Mouse (Mus musculus): ENCODE data around the gene Sh3bp5.

Sh3bp5 gene

DNA sequence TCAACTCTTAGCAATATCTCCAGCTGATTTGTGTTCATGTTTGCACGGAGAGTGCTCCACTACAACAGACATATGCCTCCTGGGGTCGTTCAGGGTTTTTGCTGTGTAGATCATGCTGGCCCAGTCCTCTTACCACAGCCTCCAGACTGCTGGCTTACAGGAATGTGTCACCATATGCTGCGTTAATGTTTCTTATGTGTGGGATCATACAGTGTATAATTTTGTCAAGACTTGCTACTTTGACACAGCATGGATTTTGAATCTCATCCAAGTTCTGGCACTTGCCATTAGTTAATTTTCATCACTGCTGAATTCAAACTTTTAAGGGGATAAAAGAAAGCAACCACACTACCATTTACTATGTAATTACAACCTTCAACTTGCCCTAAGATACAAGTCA, 100.1 kb downstream of the Sh3bp5 start:
- no peak for DNase-seq

DNA sequence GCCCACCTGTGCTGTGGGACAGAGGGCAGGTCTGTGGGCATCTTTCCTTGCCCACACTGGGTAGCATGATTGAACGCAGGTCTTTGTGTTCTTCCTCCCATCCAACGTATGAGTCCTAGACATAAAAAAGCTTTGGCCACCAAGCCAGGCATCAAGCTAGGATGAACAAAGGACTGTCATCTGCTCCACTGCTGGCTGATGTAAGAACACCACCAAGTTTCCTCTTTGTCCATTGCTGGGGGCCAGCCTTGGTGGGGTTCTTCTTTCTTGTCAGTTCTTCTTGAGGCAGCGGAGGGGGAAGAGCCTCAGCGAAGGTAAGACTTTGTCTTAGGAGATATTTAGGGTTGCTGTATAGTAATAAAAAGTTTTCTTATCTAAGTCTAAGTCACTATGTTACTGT, 104.9 kb downstream of the Sh3bp5 start:
- DNase-seq, result no peak

DNA sequence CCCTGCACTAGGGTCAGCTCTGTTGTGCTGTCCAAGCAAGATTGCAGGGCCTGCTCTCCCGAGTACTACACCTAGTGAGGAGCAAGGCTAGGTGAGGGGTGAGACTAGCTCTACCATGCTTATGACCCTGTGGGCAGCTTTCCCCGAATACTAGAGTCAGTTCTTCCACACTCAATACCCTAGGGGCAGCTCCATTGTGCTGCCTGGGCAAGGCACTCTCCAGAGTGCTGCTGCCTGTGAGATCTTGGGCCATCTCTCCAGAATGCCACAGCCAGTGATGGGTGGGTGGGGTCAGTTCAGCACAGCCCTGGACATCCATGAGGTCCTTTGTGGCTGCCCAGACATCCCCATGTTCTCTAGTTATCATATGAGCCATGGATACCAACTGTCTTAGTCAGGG, 106.1 kb downstream of the Sh3bp5 start:
- no peak for DNase-seq

DNA sequence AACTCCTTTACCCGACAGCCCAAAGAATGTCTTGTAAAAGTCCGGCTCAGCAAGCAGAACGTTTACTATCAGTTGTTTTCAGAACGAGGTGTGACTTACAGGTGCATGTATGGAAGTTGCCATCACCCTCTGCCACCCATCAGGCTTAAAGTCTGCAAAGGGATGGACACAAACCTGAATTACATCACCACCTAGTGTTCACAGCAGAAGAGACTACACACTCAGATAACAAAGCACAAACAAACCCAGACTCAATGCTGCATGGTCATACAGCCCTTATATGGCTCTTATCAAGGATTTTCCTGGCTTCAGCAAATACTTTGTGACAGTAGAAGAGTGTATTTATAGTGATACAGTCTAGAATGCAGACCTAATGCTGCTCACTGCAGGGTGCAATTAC, 108.2 kb downstream of the Sh3bp5 start:
- DNase-seq, result no peak

DNA sequence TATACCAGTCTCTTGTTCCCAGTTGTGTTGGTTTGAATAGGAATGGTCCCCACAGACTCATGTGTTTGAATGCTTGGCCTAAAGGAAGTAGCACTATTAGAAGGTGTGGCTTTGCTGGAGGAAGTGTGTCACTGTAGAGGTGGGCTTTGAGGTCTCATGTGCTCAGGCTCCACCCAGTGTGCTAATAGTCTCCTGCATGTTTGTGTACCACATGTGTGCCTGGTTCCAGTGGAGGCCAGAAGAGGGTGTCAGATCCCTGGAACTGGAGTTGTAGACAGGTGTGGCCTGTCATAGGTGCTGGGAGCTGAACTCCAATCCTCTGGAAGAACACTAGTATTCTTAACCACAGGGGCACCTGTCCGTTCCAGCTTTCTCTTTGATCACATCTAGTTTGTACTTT, 108.7 kb downstream of the Sh3bp5 start:
- DNase-seq, result no peak

DNA sequence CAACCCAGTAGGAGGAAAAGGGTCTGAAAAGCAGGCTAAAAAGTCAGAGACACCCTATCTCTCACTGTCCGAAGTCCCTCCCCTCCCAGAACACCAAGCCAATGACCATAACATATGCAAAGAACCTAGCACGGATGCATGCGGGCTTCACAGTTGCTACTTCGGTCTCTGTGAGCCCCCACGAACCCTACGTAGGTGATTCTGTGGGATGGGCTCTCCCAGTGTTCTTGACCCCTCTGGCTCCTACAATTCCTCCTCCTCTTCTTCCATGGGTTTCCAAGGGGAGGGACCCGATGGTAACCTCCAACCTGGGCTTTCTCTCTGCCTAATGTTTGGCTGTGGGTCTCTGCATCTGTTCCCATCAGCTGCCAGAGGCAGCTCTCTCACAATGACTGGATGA, 109.1 kb downstream of the Sh3bp5 start:
- DNase-seq, result no peak

DNA sequence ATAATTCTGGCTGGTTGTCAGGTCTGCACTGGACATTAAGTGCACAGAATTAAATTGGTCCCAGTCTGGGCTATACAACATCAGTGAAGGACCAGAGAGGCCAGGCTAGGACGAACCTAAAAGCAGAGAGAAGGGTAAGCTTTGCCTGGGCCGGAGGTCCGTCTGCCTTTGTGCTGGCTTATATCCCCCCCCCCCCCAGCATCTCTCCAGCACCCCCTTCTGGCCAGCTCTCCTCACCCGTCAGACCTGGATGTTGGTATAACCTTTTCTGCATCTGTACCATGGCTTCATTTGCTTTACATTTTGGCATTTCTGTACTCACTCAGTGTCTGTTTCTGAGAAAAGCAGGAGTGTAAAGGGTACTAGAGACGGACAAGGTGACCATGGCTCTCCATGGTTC, 110.3 kb downstream of the Sh3bp5 start:
- no peak for DNase-seq

DNA sequence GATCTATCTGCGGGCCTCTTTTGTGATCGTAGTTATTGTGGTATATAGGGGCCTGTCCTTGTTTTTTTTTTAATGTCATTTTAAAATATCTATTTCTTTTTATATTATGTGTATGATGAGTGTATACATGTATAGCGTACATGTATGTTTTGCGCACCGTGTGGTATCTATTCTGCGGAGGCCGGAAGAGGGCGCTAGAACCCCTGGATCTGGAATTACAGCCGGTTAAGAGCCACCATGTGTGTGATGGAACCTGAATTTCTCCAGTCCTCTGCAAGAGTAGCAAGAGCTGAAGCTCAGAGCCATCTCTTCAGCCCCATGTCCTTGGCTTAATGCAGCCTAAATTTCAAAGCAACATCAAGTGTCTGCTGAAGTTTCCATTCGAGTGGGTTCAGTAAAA, 111.0 kb downstream of the Sh3bp5 start:
- no peak for DNase-seq

DNA sequence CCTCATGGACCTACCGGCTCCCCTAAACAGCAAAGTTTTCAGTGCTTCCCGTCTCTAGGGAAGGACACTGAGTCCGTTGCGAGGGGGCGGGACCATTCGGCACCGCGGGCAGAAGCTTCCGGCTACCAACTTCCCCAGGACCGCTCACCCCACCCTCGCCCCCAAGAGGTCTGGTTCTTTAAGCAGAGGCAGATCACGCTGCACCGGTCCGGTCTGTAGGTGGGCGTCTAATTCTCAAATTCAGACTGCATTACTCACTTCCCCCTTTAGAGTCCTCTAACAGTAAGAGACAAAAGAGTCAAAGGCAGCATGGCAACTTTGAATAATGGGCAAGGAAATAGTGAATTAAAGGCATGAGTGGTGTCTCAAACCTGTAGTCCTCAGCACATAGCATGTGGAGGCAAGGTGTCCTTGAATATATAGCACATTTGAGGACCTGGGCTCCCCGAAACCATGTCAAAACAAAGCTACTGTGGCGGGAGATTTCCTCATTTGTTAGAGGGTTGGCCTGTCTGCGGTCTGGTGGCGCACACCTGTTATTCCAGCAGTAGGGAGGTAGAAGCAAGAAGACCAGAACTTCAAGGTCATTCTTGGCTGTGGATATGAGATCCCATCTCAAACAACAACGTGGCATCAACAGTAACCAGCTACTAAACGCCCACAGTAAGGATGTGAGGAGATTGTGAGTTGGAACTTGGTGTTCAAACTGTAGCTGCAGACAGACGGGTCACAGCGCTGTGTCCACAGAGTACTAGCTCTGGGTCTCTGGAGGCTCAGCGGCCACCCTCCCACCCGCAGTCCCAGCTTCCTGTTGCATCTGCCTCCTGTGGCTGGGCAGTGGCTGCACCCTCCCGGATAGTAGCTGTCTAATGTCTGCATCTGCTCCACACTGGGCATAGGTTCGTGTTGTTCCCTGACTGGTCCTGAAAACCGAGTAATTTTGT, 111.8 kb downstream of the Sh3bp5 start, which contains the start of gene Dnah1:
Dnah1 (minus strand) TSS at position 48 of the 944 bp plus-strand sequence.
- no peak for DNase-seq

DNA sequence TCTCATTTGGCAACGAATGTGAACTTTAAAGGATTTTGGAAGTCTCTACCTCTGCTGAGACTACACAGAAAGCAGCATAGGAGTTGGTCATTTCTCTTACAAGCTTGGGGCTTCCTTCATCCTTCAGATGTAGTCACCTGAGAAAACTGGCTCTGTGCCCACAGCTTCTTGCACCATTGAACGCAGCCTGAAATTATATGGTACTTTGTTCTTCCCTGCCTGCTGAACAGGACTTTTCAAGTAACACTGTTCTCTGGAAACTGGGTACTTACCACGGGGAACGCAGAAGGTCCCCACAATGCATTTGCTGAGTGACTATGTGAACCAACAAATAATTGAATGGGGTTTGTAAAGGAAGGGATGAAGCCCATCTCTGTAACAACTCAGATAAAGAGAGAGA, 112.7 kb downstream of the Sh3bp5 start:
- DNase-seq, result no peak

DNA sequence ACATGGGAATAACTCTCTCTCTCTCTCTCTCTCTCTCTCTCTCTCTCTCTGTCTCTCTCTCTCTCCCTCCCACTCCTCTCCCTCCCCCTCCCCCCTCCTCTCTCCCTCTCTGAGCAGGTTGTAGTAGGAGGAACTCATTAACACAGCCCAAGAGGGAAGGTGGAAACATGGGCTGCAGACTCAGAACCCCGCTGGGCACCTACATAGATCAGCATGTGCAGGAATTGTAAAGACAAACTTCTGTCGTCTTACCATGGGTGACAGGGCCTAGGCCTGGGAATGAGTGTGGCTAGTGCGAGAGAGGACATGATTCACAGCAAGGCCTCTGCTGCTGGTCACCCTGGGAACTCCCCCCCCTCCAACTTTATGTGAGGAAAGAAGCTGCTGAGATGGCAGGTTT, 113.7 kb downstream of the Sh3bp5 start:
- no peak for DNase-seq

DNA sequence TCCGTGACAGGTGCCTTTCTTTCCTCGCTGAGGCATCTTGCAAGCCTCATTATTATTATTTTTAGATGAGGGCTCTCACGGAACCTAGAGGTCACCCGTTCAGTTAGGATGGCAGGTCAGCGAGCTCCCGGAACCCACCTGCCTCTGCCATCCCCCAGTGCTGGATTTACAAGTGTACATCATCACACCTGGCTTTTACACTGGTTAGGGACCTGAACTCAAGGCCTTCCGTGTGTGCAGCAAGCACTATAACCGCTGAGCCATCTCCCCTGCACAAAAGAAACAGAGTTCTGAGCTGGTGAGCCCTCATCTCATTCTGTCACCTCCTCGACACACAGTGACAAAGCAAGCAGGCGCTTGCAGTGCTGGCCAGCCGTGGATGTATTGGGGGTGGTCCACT, 114.7 kb downstream of the Sh3bp5 start:
- DNase-seq, result no peak

DNA sequence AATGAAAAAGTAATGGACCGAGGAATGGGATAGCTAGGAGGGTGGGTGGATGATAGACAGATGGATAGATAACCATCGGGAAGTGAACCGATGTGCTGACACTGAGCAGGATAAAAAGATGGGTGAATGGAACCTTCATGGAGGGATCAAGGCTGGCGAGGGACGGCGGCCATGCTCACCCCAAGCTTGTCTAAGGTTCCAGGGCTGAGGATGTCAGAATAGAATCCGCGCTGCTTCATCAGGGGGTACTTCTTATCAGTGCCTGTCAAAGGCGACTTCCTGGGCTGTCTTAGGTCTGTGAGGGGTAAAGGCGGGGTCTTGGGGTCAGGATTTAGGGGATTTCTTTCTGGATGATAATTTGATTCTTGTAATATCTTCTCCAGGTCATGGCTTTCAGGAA, 116.3 kb downstream of the Sh3bp5 start:
- no peak for DNase-seq

DNA sequence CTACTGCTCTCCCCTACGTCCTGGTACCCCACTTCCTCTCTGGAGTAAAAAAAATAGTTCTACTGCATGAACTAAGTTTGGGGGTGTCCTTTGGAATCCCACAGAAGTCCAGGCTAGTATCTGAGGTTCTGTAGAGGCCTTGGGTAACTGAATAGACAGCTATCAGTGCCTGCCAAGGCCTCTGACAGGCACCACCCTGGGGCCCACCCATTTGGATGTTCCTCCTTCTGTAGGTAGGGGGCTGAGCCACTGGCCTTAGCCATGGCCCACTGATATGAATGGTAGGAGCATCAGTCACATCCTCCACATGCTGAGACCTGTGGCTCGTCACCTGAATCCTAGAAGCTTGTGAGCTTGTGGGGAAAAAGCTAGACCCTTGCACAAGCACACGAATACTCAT, 118.1 kb downstream of the Sh3bp5 start:
- no peak for DNase-seq

DNA sequence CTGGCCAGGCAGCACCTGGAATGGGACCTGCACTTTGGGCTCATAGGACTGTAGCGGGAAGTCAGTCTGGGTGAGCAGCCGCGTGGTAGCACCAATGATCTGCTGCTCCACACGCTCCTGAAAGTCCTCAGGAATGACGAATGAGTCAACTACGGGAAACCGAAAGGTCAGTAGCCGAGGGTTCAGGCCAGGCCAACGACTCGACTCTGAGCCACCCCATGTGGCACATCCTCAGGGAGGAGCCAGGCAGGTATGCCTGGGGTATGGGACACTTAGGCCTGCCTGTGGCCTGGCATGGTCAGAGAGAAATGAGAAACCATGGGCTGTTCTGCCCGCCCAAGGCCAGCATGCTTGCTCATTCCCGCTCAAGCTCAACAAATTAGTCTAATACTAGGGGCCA, 119.3 kb downstream of the Sh3bp5 start:
- DNase-seq, result no peak

DNA sequence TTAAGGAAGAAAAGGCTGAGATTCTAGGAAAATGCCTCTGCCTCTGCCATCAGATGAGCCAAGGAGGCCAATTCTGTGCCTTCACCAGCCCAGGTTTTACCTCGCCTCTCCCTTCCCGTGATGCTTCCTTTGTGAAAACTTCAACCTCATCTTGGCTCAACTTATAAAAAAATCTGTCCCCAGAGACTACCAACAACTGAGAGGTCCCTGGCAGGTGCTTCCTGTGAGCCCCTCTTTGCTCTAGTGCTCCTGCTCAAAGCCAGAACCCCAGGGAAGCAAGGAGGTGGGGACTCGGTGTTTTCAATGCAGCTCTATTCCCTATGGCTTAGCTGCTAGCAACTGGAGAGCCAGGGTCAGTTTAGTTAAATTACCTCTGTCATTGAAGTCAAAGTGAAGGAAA, 122.7 kb downstream of the Sh3bp5 start:
- no peak for DNase-seq
